Mouse (Mus musculus): ENCODE measurements at regions not wholly inside any gene's neighbourhood (a gene's known extent, or its start where the extent isn't known, plus 50 kb on each side); places are given as distances from the start of the nearest gene placed in this dataset.
A peak's percentile ranks its signal among the peaks of the same experiment; 100 is the strongest.

DNA sequence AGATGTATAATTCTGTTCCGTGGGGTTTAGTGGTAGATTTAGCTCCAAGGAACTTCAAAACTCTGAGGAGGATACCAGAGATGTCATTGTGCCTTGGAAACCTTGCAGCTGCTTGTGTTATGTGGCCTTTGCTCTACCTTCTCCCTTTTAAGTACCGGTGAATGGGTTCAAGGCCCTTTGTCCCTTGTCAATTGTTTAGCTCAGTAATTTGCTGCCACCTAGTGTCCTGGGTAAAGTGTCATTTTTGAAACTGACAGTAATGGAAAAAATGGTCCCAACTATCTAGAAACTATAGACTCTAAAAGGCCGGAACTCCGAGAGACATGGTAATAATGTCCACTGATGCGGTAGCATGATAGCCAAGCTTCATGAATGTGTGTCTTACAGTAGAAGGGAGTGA lies 90.8 kb upstream of the Phactr1 start:
- no peak for DNase-seq (ENCODE audit: low spot score in 2 of 2)

- DNase-seq (ENCODE audit: low spot score in 2 of 2): no peak
Measured at GRCm38 (mm10) chr13:42590415-42590814, 90.0 kb upstream of the Phactr1 start.

DNA sequence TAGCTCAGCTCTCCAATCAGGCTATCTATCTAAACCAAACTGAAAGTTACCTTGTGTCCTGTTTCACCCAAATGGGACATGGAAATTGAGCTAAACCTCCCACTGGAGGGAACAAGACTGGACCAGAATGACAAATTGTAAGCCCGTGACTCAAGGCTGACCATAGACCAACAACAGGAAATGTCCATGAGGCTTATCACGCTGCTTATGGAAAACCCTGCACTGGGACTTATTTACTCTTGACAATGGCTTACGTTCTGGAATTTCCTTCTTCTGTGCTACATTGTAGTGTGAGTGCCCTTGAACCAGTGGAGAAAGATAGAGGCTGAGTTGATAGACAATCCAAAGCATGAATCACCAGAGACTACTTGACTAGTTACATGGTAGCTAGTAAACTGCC lies 87.5 kb upstream of the Phactr1 start:
- no peak for DNase-seq (ENCODE audit: low spot score in 2 of 2)

- DNase-seq (ENCODE audit: low spot score in 2 of 2): peak in 1 of 2 experiments; percentile 55
Measured at GRCm38 (mm10) chr13:42593488-42594170, 86.8 kb upstream of the Phactr1 start.

- DNase-seq (ENCODE audit: low spot score in 2 of 2): no peak
Measured at GRCm38 (mm10) chr13:42595180-42595579, 85.2 kb upstream of the Phactr1 start.

DNA sequence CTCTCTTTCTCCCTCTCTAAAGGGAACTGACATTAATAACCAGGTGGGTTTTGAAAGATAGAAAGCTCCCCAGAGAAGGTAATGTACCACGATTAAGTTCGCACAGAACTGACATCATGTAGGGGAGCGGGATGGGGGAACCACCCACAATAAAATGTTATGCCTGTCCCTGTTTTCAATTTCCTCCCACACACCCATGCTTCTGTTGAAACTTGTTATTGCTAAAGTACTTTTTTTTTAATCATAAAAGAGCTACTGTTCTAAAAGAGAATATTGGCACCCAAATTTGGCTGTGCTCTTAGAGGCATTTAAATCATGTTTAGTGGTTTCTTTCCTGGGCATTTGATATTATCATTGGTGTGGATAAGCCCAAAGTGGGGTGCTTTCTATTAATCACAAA lies 82.6 kb upstream of the Phactr1 start:
- no peak for DNase-seq (ENCODE audit: low spot score in 2 of 2)

- no peak for DNase-seq (ENCODE audit: low spot score in 2 of 2)
Measured at GRCm38 (mm10) chr13:42603308-42603707, 77.1 kb upstream of the Phactr1 start.

DNA sequence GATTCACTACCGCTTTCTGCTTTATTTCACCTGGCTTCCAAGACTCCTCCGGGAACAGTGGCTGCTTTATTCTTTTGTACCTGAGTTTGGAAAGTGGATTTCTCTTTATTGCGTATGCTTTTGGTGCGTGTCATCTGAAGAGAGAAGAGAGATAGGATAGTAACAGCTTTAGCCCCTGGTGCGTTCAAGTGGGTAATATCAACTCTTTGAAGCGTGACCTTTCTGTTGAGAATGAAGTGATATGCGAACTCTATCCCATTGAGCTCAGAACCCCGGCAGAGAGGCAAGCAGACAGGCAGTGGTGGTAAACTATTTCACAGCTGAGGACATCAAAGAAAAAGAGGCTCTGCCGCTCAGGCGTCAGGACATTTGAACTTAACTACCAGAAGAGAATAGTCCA lies 72.7 kb upstream of the Phactr1 start:
- DNase-seq (ENCODE audit: low spot score in 2 of 2): no peak

DNA sequence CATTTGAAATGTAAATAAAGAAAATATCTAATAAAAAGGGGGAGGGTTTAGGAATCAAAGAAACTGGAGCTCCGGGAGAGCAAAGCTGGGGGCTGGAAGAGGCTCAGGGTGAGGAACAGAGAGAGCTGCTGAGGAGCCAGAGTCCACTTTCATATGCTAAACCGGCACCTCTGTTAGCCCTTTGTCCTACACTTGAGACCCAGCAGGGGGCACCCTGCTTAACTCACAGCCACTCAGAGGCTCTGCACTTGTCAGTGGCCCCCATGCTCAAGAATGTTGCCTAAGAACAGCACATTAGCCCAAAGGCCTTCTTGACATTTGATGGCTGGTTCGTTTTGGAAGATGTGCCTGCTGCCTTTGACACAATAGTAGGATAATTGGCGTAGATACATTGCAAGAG lies 71.5 kb upstream of the Phactr1 start:
- no peak for DNase-seq (ENCODE audit: low spot score in 2 of 2)

- DNase-seq (ENCODE audit: low spot score in 2 of 2): no peak
Measured at GRCm38 (mm10) chr13:42613326-42613725, 67.1 kb upstream of the Phactr1 start.

DNA sequence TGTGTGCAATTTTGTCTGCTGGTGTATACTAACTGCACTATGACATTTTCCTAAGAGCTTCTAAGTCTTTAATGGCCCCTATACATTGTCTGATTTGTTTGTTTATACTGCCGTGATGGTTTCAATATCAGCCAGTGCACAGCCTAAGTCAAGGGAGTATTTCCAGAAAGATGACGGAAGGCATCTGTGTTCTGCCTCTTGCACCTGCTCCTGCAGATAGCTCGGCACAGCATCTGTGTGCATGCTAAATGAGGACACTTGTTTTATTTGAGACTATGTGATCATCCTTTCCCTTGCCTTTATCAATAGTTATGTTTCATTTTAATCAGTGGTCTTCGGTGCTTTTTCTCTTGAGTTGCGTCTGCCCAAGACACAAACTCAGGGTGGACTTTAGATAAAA lies 64.6 kb upstream of the Phactr1 start:
- DNase-seq (ENCODE audit: low spot score in 2 of 2): no peak

GRCm38 (mm10) chr13:42617225-42617624 lies 63.2 kb upstream of the Phactr1 start:
- DNase-seq (ENCODE audit: low spot score in 2 of 2): peak in 1 of 2 experiments; percentile 48

DNA sequence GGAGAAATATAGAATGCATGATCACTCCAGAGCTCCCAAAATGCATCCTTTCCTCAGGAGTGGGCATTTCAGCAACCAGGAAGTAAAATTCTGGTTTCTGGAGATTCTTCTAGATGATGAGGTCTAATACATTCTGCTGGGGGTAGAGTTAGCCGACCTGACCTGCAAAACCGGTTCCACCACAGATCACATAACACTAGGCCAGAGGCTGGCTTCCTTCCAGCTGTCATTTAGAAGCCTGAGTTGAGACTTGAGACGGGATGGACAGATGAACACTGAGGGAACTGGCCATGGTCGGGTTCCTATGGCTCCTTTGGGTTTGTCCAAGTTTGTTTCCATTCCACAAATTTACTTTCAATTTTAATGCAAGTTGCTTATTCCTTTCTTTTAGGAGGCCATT lies 62.6 kb upstream of the Phactr1 start:
- DNase-seq (ENCODE audit: low spot score in 2 of 2): no peak

DNA sequence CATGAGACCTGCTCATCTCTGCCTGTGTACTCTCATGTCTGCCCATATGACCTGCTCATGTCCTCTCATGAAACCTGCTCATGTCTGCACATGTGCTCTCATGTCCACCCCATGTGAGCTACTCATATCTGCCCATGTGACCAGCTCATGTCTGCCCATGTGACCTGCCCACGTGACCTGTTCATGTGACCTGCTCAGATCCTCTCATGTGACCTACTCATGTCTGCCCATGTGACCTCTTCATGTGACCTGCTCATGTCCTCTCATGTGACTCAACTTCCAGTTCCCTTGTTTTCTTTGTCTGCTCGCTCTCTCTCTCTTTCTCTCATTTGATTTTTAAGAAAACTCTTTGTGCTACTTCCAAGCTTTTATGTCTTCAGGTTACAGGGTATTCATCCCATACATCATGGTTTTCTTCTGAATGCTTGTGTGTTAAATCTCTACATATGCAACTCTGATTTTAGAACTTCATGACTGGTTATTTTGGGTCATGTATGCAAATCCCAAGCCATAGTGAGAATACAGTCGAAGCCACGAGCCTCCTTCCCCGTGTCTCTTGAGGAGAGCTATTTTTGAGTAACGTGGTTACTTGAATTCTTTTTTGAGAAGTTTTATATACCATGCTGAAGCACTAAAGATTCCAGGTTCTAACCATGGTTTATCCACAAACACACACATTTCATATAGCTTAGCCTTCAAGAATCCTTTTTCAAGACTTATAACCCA lies 60.7 kb upstream of the Phactr1 start:
- DNase-seq (ENCODE audit: low spot score in 2 of 2): no peak

- no peak for DNase-seq (ENCODE audit: low spot score in 2 of 2)
Measured at GRCm38 (mm10) chr13:42623491-42623890, 56.9 kb upstream of the Phactr1 start.
